Mouse (Mus musculus) retina, postnatal 7 days (tissue): ENCODE data around the gene Mup7.
"Not testable (repeated sequence)": the region's sequence is repeated elsewhere in the genome, so short reads cannot be mapped to it uniquely, and the experiment has no call there.

Source experiments
- DNase-seq: peaks from one replicate; pipeline ENCODE4 v3.0.0-alpha.2; 2012; ENCODE audit warnings: low read depth, low spot score

Gene Mup7

DNA sequence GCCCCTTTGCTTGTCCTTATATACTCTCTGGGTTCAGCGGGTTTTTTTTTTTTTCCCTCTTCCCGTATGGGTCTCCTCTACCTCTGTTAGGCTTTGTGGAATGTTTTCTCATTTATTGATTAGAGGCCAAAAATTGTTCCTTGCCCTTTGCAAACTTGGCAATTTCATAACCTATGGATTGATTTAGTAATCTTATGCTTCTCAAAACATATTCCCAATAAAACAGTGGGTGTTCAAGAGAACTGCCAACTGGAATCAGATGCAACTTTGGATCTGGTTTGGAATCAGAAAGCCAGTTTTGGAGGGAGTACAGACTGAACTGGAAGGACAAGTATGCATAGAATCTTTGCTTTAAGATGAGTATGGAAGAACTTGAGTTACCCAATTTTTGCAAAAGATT lies at the start of gene Mup7:
TSS of gene Mup7 (minus strand) at position 101 of the 400 bp plus-strand sequence.
- DNase-seq, result not testable (repeated sequence)

- not testable (repeated sequence) for DNase-seq
Observed at GRCm38 (mm10) chr4:60079865-60080264, 9.6 kb upstream of the Mup7 start.

- DNase-seq, result not testable (repeated sequence)
Observed at GRCm38 (mm10) chr4:60029334-60030111, 40.8 kb downstream of the Mup7 start.

DNA sequence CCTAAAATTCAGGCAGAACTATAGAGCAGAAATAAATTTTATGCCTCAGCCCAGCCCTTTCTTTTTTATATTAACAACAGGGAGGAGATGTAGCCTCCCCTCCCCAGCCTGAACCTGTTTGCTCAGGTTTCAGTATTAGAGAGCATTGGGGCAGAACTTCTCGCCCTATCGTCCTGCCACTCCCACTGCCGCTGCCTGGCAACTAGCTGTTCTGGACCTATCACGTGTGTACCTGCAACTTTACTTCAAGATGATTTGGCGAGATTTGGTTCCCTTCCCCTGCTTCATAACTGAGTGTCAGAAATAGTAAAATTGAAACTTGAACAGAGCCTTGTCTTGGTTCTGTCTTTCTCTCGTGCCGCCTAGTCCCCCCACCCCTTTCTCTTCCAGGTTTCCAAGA lies 50.1 kb downstream of the Mup7 start:
- DNase-seq, result not testable (repeated sequence)
